In genomic region chr6:100439071-100439737, GRCm38 (mm10) we compare ENCODE assay signal across 7 mouse cellular contexts.
A peak's percentile ranks its signal among the peaks of the same experiment; 100 is the strongest.
DNase-seq lines count a peak whose midpoint lies in the region; ATAC-seq lines count a peak whose summit lies in the region.

No protein-coding gene starts in this region.

- no peaks in the 10 kb centered on the region for H3K36me3 ChIP-seq in hindbrain, embryonic 10.5 days
- no peaks in the 10 kb centered on the region for H3K36me3 ChIP-seq in liver, embryonic 15.5 days (replicated peaks)
- H3K36me3 ChIP-seq in stomach, embryonic 16.5 days (ENCODE audit: control insufficient read depth, insufficient read depth, low read length) = no peaks in the 10 kb centered on the region

- H3K4me3 ChIP-seq in hindbrain, embryonic 10.5 days = peak overlapping the region; percentile 41
- H3K4me3 ChIP-seq in liver, embryonic 15.5 days (replicated peaks) = no peak overlapping the region
- 0 out of 2 replicates have a peak overlapping the region, but pooled peaks have one; percentile 12 for H3K4me3 ChIP-seq in stomach, embryonic 16.5 days (replicated peaks; ENCODE audit: low read length)

- H3K9me3 ChIP-seq in hindbrain, embryonic 10.5 days = no peaks in the 10 kb centered on the region
- H3K9me3 ChIP-seq in liver, embryonic 15.5 days (replicated peaks) = no peaks in the 10 kb centered on the region
- no peaks in the 10 kb centered on the region for H3K9me3 ChIP-seq in stomach, embryonic 16.5 days (replicated peaks; ENCODE audit: control insufficient read depth, low read length)

- peak overlapping the region; percentile 47 for H3K4me2 ChIP-seq in liver, embryonic 15.5 days
- H3K4me2 ChIP-seq in stomach, embryonic 16.5 days (ENCODE audit: low read depth, low read length) = peak overlapping the region; percentile 48

- ATAC-seq in liver, embryonic 15.5 days (ENCODE audit: insufficient read depth) = no peak
- ATAC-seq in stomach, embryonic 16.5 days (ENCODE audit: insufficient read depth, low FRiP score) = no peak

- no peak overlapping the region for H3K9ac ChIP-seq in liver, embryonic 15.5 days
- H3K9ac ChIP-seq in stomach, embryonic 16.5 days (ENCODE audit: low read length) = peak overlapping the region; percentile 19

- H3K27ac ChIP-seq in hindbrain, embryonic 10.5 days = no peak overlapping the region
- H3K27ac ChIP-seq in liver, embryonic 15.5 days (replicated peaks) = no peak overlapping the region
- H3K27ac ChIP-seq in stomach, embryonic 16.5 days (ENCODE audit: low read length) = no peak overlapping the region

- peak; percentile 37 to 49 for DNase-seq in B cell, adult 2 months
- DNase-seq in CD4-positive, CD25-positive, alpha-beta regulatory T cell, adult 2 months (ENCODE audit: low read depth, low spot score) = peak; percentile 41
- DNase-seq in hindbrain, embryonic 10.5 days (ENCODE audit: low spot score) = no peak
- DNase-seq in adrenal gland, postnatal 36 days = no peak
- DNase-seq in kidney, postnatal 25 days = no peak

- peaks cover 98% of the 10 kb centered on the region for H3K27me3 ChIP-seq in hindbrain, embryonic 10.5 days (ENCODE audit: insufficient read depth, poor library complexity, severe bottlenecking)
- H3K27me3 ChIP-seq in liver, embryonic 15.5 days = 0 out of 2 replicates have a peak, but pooled peaks cover 5% of the 10 kb centered on the region
- H3K27me3 ChIP-seq in stomach, embryonic 16.5 days (ENCODE audit: control insufficient read depth, insufficient read depth, low read length) = no peaks in the 10 kb centered on the region

- peaks cover 40% of the 10 kb centered on the region for H3K4me1 ChIP-seq in hindbrain, embryonic 10.5 days (replicated peaks)
- H3K4me1 ChIP-seq in liver, embryonic 15.5 days (replicated peaks) = no peaks in the 10 kb centered on the region; the same call in 1 of the 2 replicates
- H3K4me1 ChIP-seq in stomach, embryonic 16.5 days (ENCODE audit: control insufficient read depth, insufficient read depth, low read length) = peaks cover 12% of the 10 kb centered on the region

- WGBS in hindbrain, embryonic 10.5 days = 8% methylated on average over 8 of the region's 8 CpGs
- 7% methylated on average over 8 of the region's 8 CpGs for WGBS in liver, embryonic 15.5 days (ENCODE audit: insufficient replicate concordance)
- WGBS in stomach, embryonic 16.5 days = 6% methylated on average over 8 of the region's 8 CpGs

Comparison
In these comparisons a context has a peak if more than half of its experiments do, and no peak if none do; other contexts are left out.
1. DNase-seq: peak in B cell, adult 2 months (2 of 2) and CD4-positive, CD25-positive, alpha-beta regulatory T cell, adult 2 months (single experiment); none in hindbrain, embryonic 10.5 days (single experiment), adrenal gland, postnatal 36 days (0 of 2) and kidney, postnatal 25 days (0 of 2).